Mouse (Mus musculus) midbrain, embryonic 12.5 days (tissue): Measurements from ENCODE around the gene Lalba. TPM values are rescaled to one million over a fixed set of nuclear protein-coding genes. Genes with fewer than 3 reads are reported as not detected.
"Not testable (repeated sequence)": the region's sequence is repeated elsewhere in the genome, so short reads cannot be mapped to it uniquely, and the experiment has no call there.

ENCODE experiments used
- ATAC-seq: fragments of 200-750 bp; cut with Nextera tagmentation; 2 replicates; pipeline ENCODE4 v1.8.0; 2017; ENCODE audit warnings: low read depth, moderate TSS enrichment, moderate library complexity; ENCODE audit not compliant: low FRiP score
- H3K27ac ChIP-seq: fragments of 300-500 bp; sonication (generic); replicated peaks from 2 replicates; pipeline ENCODE4 v1.5.1; 2016; ENCODE audit warnings: mild to moderate bottlenecking
- H3K27me3 ChIP-seq: fragments of 300-500 bp; sonication (generic); 2 replicates; pipeline ENCODE4 v1.6.1; 2016; ENCODE audit warnings: mild to moderate bottlenecking
- H3K36me3 ChIP-seq: fragments of 300-500 bp; sonication (generic); 2 replicates; pipeline ENCODE4 v1.6.1; 2016
- H3K4me1 ChIP-seq: fragments of 300-500 bp; sonication (generic); 2 replicates; pipeline ENCODE4 v1.6.1; 2016
- H3K4me2 ChIP-seq: fragments of 300-500 bp; sonication (generic); replicated peaks from 2 replicates; pipeline ENCODE4 v1.6.1; 2016; ENCODE audit warnings: mild to moderate bottlenecking, moderate library complexity
- H3K4me3 ChIP-seq: fragments of 300-500 bp; sonication (generic); 2 replicates; pipeline ENCODE4 v1.5.1; 2016; ENCODE audit warnings: mild to moderate bottlenecking
- H3K9ac ChIP-seq: fragments of 300-500 bp; sonication (generic); replicated peaks from 2 replicates; pipeline ENCODE4 v1.6.1; 2016; ENCODE audit warnings: mild to moderate bottlenecking, moderate library complexity
- H3K9me3 ChIP-seq: fragments of 300-500 bp; sonication (generic); 2 replicates; pipeline ENCODE4 v1.6.1; 2016; ENCODE audit warnings: mild to moderate bottlenecking
- WGBS: fragments of 180-500 bp; shearing (Covaris S2); methylation state at CpG from one replicate; pipeline ENCODE4 v1.1.7; 2016; 5-methylcytosine and 5-hydroxymethylcytosine counted together
- polyA plus RNA-seq: library from polyadenylated mRNA; unstranded; fragments of >200 nt; fragmentation: Nextera tagmentation; extraction: Ambion mirVana; gene quantifications from 2 replicates; pipeline ENCODE4 v1.2.1, GENCODE M21; 2016

Gene Lalba
- polyA plus RNA-seq, 1 experiment from 2014 or later: not detected

DNA sequence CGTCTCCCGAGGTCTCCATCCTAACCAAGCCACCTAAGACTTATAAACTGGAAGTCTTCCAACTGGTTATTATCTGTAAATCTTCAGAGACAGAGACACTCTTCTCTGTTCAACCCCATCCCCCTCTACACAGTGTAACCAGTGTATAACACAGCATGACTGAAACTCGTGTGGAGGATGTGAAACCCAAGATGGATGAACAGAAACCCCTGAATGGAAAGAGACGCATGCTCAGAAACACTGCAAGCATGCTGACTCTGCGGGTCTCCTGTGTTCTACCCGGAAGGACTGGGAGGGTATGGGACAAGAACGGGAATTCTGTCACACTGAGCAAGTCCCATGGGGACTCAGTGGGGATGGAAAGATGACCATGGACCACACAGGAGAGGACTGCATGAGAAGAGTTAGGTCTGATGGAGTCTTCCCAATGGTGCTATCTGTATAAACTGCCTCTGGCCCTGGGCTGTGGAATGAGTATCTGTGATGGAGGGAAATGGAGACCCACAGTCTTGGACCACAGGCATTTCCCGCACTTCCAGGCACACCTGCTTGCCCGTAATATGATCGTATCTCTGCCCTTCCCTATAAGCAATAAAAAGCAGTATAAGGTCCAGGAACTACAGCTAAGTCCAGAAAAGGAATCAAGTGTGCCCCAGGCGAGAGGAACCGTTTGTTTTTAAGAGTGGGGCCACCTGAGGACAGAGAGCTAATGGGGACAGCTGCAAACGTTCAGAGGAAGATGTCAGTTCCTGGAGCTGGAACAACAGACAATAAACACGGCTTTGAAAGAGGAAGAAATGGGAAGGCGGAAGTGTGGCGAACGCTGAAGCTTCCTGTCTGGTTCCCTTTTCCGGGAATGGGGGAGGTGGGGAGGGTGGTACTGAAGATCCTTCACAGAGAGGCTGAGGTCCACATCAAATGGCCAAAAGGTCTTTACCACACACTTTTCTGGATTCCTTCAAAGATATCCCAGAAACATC lies 1.7 kb upstream of the Lalba start:
- Histone ChIP-seq H3K27ac (no peak overlapping the region), H3K36me3 (no peaks in the 10 kb centered on the region), H3K27me3 (no peaks in the 10 kb centered on the region), H3K9ac (no peak overlapping the region), H3K4me2 (no peak overlapping the region), H3K4me1 (no peaks in the 10 kb centered on the region), H3K9me3 (no peaks in the 10 kb centered on the region), H3K4me3 (no peak overlapping the region)
- no peak for ATAC-seq
- 80% methylated on average over 18 of the region's 18 CpGs for WGBS

DNA sequence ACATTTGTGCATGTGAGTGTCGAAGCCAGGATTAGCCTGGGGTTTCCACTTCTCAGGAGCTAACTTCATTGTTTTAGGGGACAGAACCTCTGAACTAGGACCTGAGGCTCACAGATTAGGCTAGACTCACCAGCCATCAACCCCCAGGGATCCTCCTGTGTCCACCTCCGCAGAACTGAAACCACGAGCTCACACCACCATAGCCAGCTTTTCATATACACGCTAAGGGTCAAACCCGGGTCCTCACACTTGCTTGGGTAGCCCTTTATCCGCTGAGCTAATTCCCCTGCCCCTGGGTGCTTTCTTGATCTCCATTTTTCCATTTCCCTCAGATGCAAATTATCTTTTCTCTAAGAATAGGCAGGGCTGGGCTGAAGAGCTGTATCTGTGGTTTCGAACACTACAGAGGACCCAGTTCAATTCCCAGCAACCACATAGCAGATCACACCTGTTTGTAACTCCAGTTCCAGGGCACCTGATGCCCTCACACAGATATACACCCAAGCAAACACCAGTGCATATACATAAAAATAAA lies 2.9 kb downstream of the Lalba start:
- 67% methylated on average over 7 of the region's 7 CpGs for WGBS
- Histone ChIP-seq H3K27ac (no peak overlapping the region), H3K4me2 (no peak overlapping the region), H3K4me1 (no peaks in the 10 kb centered on the region), H3K4me3 (no peak overlapping the region), H3K9me3 (no peaks in the 10 kb centered on the region), H3K27me3 (no peaks in the 10 kb centered on the region), H3K9ac (no peak overlapping the region), H3K36me3 (no peaks in the 10 kb centered on the region)
- ATAC-seq: no peak

DNA sequence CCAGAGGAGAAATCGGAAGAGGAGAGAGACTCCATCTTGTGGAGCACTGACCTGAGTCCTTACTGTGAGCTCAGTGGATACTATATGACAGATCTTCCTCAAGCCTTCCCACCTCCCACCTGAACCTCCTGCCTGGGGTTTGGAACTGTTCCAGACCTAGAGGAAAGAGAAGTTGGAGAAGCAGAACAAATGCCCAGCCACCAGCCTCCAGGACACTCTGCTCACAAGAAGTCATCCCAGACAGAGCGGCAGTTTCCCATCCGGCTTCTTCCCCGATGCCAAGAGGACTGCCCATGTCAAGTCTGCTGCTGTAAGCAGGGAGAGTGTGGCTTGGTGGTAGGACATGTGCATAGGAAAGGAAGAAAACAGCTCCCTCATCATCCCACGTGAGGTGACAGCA lies 6.2 kb downstream of the Lalba start:
- Histone ChIP-seq H3K4me1 (no peaks in the 10 kb centered on the region), H3K27me3 (no peaks in the 10 kb centered on the region), H3K4me2 (no peak overlapping the region), H3K27ac (no peak overlapping the region), H3K36me3 (no peaks in the 10 kb centered on the region), H3K4me3 (no peak overlapping the region), H3K9ac (no peak overlapping the region), H3K9me3 (no peaks in the 10 kb centered on the region)
- no peak for ATAC-seq
- WGBS: 83% methylated on average over 5 of the region's 5 CpGs

DNA sequence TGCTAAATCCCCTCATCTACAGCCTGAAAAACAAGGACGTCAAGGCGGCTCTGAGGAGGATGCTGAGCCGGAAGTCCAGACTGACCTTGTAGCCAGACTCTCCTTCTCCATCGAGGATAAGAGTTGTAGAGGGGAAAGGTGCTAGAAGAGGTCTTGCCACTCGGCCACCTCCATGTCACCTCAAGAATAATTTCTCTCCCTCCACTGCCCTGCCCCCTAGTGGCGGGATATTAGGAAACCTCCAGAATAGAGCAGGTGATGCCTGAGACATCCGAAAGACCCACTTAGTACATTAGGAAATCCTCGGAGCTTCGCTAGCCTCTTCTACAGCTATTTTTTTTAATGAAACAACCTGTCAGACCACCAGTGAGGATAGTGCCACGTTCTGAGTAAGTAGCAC lies 7.1 kb downstream of the Lalba start:
- no peak overlapping the region for H3K4me2 ChIP-seq
- H3K4me1 ChIP-seq: no peaks in the 10 kb centered on the region
- no peak overlapping the region for H3K4me3 ChIP-seq
- ATAC-seq: no peak
- no peak overlapping the region for H3K27ac ChIP-seq
- H3K27me3 ChIP-seq: no peaks in the 10 kb centered on the region
- H3K36me3 ChIP-seq: no peaks in the 10 kb centered on the region
- WGBS: 57% methylated on average over 10 of the region's 10 CpGs
- no peaks in the 10 kb centered on the region for H3K9me3 ChIP-seq
- H3K9ac ChIP-seq: no peak overlapping the region

DNA sequence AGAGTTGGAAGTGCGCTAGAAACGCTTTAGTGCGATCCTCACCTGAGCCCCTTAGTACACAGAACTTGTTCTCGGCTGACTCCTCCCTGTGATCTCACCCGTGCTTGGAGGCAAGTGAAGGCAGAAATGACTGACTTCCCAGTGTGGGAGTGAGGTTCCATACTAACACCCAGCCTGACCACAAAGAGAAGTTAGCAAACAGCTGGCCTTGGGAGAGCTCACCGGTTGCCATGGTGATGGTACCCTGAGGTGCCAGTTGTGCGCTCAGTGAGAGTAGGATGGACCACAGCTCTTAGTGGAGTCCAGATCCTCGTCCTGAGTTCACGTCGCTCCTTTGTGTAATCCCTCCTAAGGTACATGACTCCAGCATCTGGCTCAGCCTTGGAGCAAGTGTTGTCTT lies 7.6 kb downstream of the Lalba start:
- Histone ChIP-seq H3K9ac (no peak overlapping the region), H3K27me3 (no peaks in the 10 kb centered on the region), H3K4me1 (no peaks in the 10 kb centered on the region), H3K36me3 (no peaks in the 10 kb centered on the region), H3K4me2 (no peak overlapping the region), H3K9me3 (no peaks in the 10 kb centered on the region), H3K4me3 (no peak overlapping the region), H3K27ac (no peak overlapping the region)
- 77% methylated on average over 10 of the region's 10 CpGs for WGBS
- ATAC-seq: no peak

DNA sequence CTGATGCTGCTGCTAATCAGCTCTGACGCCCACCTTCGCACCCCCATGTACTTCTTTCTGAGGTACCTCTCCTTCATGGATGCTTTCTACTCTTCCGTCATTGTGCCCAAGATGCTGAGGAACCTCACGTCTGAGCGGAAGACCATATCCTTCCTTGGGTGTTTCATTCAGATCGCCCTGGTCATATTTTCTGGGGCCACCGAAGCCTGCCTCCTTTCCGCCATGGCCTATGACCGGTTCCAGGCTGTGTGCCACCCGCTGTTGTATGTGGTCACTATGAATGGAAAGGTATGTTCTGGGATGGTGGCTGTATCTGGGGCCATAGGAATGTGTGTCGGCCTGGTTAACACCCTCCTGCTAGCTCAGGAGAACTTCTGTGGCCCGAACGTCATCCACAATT lies 11.0 kb downstream of the Lalba start:
- no peak overlapping the region for H3K4me2 ChIP-seq
- H3K36me3 ChIP-seq: no peaks in the 10 kb centered on the region
- no peak overlapping the region for H3K9ac ChIP-seq
- no peaks in the 10 kb centered on the region for H3K4me1 ChIP-seq
- H3K27me3 ChIP-seq: no peaks in the 10 kb centered on the region
- 0 out of 2 replicates have a peak, but pooled peaks cover 4% of the 10 kb centered on the region for H3K9me3 ChIP-seq
- no peak overlapping the region for H3K4me3 ChIP-seq
- 92% methylated on average over 13 of the region's 13 CpGs for WGBS
- ATAC-seq: no peak
- no peak overlapping the region for H3K27ac ChIP-seq

DNA sequence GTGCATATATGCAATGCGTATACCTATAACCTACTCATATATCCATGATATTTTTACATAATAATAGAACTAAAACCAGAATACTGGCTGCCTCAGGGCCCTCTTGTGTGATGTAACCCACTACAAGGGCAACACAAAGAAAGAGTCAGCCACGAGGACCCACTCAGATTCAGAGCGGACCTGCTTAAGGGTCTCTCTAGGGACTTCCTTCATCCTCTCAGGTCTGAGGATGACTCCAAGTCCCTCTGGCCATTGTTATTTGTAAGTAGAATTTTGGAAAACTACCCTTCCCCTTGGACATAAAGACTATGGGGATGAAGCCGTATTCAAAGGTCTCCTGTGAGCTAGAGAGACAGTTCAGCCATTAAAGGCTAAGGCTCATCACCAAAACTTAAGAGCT lies 12.9 kb downstream of the Lalba start, which contains the start of gene OR5BS1P:
TSS of gene OR5BS1P (plus strand) at position 301 of the 400 bp plus-strand sequence.
- H3K36me3 ChIP-seq: no peaks in the 10 kb centered on the region
- ATAC-seq: no peak
- H3K4me3 ChIP-seq: no peak within 1 kb of the TSS
- 94% methylated on average over 4 of the region's 4 CpGs for WGBS
- no peak within 1 kb of the TSS for H3K4me2 ChIP-seq
- H3K9ac ChIP-seq: no peak within 1 kb of the TSS
- H3K9me3 ChIP-seq: 0 out of 2 replicates have a peak, but pooled peaks cover 4% of the 10 kb centered on the region
- no peak within 1 kb of the TSS for H3K27ac ChIP-seq
- no peaks in the 10 kb centered on the region for H3K27me3 ChIP-seq
- H3K4me1 ChIP-seq: no peaks in the 10 kb centered on the region

DNA sequence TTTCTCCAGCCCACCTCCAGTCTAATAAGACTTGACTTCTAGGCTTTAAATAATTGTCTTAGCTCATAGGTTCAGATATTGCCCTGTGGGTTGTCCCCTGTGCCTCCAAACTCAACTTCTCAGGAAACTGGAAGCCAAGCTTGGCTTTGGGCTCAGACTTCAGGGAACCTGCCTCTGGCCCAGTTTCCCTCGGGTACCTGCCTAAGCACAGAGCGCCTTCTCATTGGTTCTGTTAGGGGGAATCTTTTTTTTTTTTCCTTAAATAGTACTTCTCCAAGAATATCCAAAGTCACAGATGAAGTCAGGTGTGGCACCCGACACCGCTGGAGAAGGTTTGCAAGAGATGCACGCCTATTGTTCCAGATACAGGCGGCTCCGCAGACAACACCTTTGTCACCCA lies 30.2 kb downstream of the Lalba start, which contains the start of gene Olfr281:
TSS of gene Olfr281 (plus strand) at position 301 of the 400 bp plus-strand sequence.
- no peak for ATAC-seq
- 89% methylated on average over 7 of the region's 7 CpGs for WGBS
- Histone ChIP-seq H3K9me3 (no peaks in the 10 kb centered on the region), H3K36me3 (no peaks in the 10 kb centered on the region), H3K4me3 (no peak within 1 kb of the TSS), H3K9ac (no peak within 1 kb of the TSS), H3K4me1 (no peaks in the 10 kb centered on the region), H3K27me3 (no peaks in the 10 kb centered on the region), H3K27ac (no peak within 1 kb of the TSS), H3K4me2 (no peak within 1 kb of the TSS)

DNA sequence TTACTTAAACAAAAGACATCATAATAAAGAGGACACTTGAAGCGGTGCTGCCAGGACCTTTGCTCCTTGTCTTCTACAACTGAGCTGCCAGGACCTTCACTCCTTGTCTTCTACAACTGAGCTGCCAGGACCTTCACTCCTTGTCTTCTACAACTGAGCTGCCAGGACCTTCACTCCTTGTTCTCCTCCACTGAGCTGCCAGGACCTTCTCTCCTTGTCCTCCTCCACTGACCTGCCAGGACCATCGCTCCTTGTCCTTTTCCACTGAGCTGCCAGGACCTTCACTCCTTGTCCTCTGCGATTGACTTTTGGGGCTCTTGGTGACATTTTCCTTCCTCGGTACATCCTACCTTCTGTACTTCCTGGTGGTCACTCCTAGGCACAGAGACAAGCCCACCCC lies 34.0 kb downstream of the Lalba start:
- no peaks in the 10 kb centered on the region for H3K4me1 ChIP-seq
- WGBS: 59% methylated on average over 4 of the region's 4 CpGs
- H3K36me3 ChIP-seq: no peaks in the 10 kb centered on the region
- no peak overlapping the region for H3K4me3 ChIP-seq
- H3K27me3 ChIP-seq: no peaks in the 10 kb centered on the region
- no peak overlapping the region for H3K27ac ChIP-seq
- H3K4me2 ChIP-seq: no peak overlapping the region
- ATAC-seq: no peak
- no peak overlapping the region for H3K9ac ChIP-seq
- H3K9me3 ChIP-seq: no peaks in the 10 kb centered on the region

DNA sequence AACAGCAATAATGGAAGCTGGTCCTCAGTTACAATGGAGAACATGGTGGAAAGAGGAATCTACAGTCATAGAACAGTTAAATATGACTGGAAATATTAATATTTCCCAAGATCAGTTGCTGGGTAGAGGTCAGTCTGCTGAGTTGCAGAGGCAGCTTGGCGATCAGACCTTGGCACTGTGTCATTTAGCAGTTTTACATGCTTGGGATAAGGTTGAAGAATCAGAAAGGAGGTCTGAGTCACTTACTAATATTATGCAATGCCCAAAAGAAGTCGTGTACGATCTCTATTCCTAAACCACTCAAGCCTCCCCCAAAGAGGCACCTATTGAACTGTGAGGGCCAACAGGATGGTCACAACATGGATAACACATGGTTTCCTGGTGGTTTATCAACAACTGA lies 38.0 kb downstream of the Lalba start:
- no peak overlapping the region for H3K4me3 ChIP-seq
- H3K4me2 ChIP-seq: no peak overlapping the region
- H3K4me1 ChIP-seq: no peaks in the 10 kb centered on the region
- no peak overlapping the region for H3K27ac ChIP-seq
- ATAC-seq: no peak
- no peaks in the 10 kb centered on the region for H3K27me3 ChIP-seq
- H3K9me3 ChIP-seq: no peaks in the 10 kb centered on the region
- no peaks in the 10 kb centered on the region for H3K36me3 ChIP-seq
- no peak overlapping the region for H3K9ac ChIP-seq
- 75% methylated on average over 3 of the region's 3 CpGs for WGBS

DNA sequence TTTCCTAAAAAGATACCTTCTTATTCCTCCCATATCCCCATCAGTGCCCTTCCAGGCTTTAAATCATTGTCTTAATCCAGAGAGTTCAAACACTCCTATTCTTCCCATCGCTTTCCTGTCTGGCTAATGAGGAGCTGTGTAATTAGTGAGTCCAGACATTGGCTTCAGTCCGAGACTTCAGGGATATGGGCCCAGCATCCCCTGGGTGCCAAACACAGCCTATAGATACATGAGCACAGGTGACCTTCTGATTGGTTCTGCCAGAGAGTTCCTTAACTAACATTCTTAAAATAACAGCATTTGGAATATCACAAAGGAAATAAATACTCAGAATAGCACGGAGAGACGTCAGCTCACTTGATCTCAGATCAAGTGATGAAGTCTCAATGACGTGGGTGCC lies 51.6 kb downstream of the Lalba start, which contains the start of gene Olfr282:
TSS of gene Olfr282 (plus strand) at position 301 of the 400 bp plus-strand sequence.
- H3K27ac ChIP-seq, H3K9ac ChIP-seq, H3K4me2 ChIP-seq, H3K9me3 ChIP-seq, ATAC-seq, H3K4me1 ChIP-seq, H3K36me3 ChIP-seq, H3K27me3 ChIP-seq, H3K4me3 ChIP-seq: not testable (repeated sequence)
- WGBS: 84% methylated on average over 5 of the region's 5 CpGs
